Mouse (Mus musculus) CH12.LX (cell line): ENCODE results near the gene Ttll6. TPM values are rescaled to one million over a fixed set of nuclear protein-coding genes. Genes with fewer than 3 reads are reported as not detected.

Experiments
- DNase-seq: peaks from one replicate; pipeline ENCODE4 v3.0.0-alpha.2; 2013; ENCODE audit errors: extremely low read depth
- H3K27ac ChIP-seq: 2 replicates; pipeline ENCODE4 v1.5.1; 2012; ENCODE audit warnings: low read depth, mild to moderate bottlenecking, control low read depth, moderate library complexity; ENCODE audit not compliant: insufficient read depth
- H3K27me3 ChIP-seq: replicated peaks from 2 replicates; pipeline ENCODE3; 2012; ENCODE audit warnings: inconsistent platforms
- H3K36me3 ChIP-seq, 2 experiments: replicated peaks in 1 of 2; 2 replicates each; pipeline versions ENCODE3 to v1.6.1; 2012; ENCODE audit warnings: inconsistent platforms in 1 of 2, low read length in 1 of 2, mild to moderate bottlenecking in 1 of 2, mixed read lengths in 1 of 2, moderate library complexity in 1 of 2; ENCODE audit not compliant: control insufficient read depth in 1 of 2, insufficient read depth in 1 of 2
- H3K4me1 ChIP-seq, 2 experiments: 2 replicates each; pipeline ENCODE4 v1.6.1; 2012; ENCODE audit warnings: inconsistent platforms in 1 of 2, moderate library complexity in 1 of 2; ENCODE audit not compliant: insufficient read depth in 2 of 2, control insufficient read depth in 1 of 2
- H3K4me2 ChIP-seq: 2 replicates; pipeline ENCODE4 v1.6.1; 2012; ENCODE audit warnings: low read depth, mild to moderate bottlenecking, control low read depth; ENCODE audit not compliant: poor library complexity, insufficient read depth, severe bottlenecking
- H3K4me3 ChIP-seq, 3 experiments: fragments of 150-350 bp in 1 of 3; sonication (generic) in 1 of 3; replicated peaks in 1 of 3; 2 replicates each; pipeline versions ENCODE3 to v1.5.1; 2011 to 2012; ENCODE audit warnings: low read depth in 2 of 3, low read length in 2 of 3, mild to moderate bottlenecking in 2 of 3, moderate library complexity in 2 of 3, control low read depth in 1 of 3, improper control_type of control experiment in 1 of 3, inconsistent platforms in 1 of 3, mixed read lengths in 1 of 3; ENCODE audit not compliant: poor library complexity in 1 of 3
- H3K79me2 ChIP-seq: replicated peaks from 2 replicates; pipeline ENCODE4 v1.6.1; 2012; ENCODE audit warnings: mild to moderate bottlenecking, moderate library complexity; ENCODE audit not compliant: control insufficient read depth, poor library complexity, insufficient read depth, severe bottlenecking; ENCODE audit errors: extremely low read depth
- H3K9ac ChIP-seq: 2 replicates; pipeline ENCODE4 v1.6.1; 2012; ENCODE audit warnings: low read depth, mild to moderate bottlenecking, control low read depth, moderate library complexity; ENCODE audit not compliant: insufficient read depth
- H3K9me3 ChIP-seq: replicated peaks from 2 replicates; pipeline ENCODE3; 2012; ENCODE audit warnings: low read length, inconsistent platforms, mixed read lengths
- BHLHE40 ChIP-seq: IDR thresholded peaks from 2 replicates; pipeline ENCODE4 v1.6.1; 2011; ENCODE audit warnings: mild to moderate bottlenecking, low read depth, low read length, improper control_type of control experiment
- CHD1 ChIP-seq: IDR thresholded peaks from 2 replicates; pipeline ENCODE4 v1.6.1; 2012; ENCODE audit warnings: low read depth, low read length, improper control_type of control experiment, inconsistent platforms
- CHD2 ChIP-seq: IDR thresholded peaks from 2 replicates; pipeline ENCODE4 v1.6.1; 2011; ENCODE audit warnings: low read length, improper control_type of control experiment
- CTCF ChIP-seq, 2 experiments: IDR thresholded peaks in 1 of 2; conservative IDR thresholded peaks in 1 of 2; 2 replicates each; pipeline ENCODE4 v1.5.1; 2011 to 2012; ENCODE audit warnings: low read depth in 2 of 2, low read length in 2 of 2, improper control_type of control experiment in 1 of 2, inconsistent platforms in 1 of 2, mild to moderate bottlenecking in 1 of 2, moderate library complexity in 1 of 2
- E2F4 ChIP-seq: IDR thresholded peaks from 2 replicates; pipeline ENCODE4 v1.6.1; 2011; ENCODE audit warnings: low read depth, low read length, improper control_type of control experiment; ENCODE audit not compliant: insufficient replicate concordance
- ELF1 ChIP-seq: IDR thresholded peaks from 2 replicates; pipeline ENCODE4 v1.6.1; 2014; ENCODE audit warnings: low read depth, mild to moderate bottlenecking, inconsistent platforms, low read length, improper control_type of control experiment
- EP300 ChIP-seq: IDR thresholded peaks from 2 replicates; pipeline ENCODE4 v1.6.1; 2011; ENCODE audit warnings: low read length, improper control_type of control experiment
- ETS1 ChIP-seq: conservative IDR thresholded peaks from 2 replicates; pipeline ENCODE4 v1.6.1; 2012; ENCODE audit warnings: low read depth, mild to moderate bottlenecking, inconsistent platforms, low read length, improper control_type of control experiment, moderate library complexity
- GABPA ChIP-seq: IDR thresholded peaks from 2 replicates; pipeline ENCODE4 v1.6.1; 2012; ENCODE audit warnings: low read depth, low read length, improper control_type of control experiment, inconsistent platforms; ENCODE audit not compliant: insufficient replicate concordance
- HCFC1 ChIP-seq: IDR thresholded peaks from 2 replicates; pipeline ENCODE4 v1.6.1; 2012; ENCODE audit warnings: low read depth, mild to moderate bottlenecking, inconsistent platforms, low read length, improper control_type of control experiment
- IRF4 ChIP-seq: IDR thresholded peaks from 2 replicates; pipeline ENCODE4 v1.6.1; 2014; ENCODE audit warnings: low read depth, mild to moderate bottlenecking, inconsistent platforms, low read length, improper control_type of control experiment
- JUN ChIP-seq: IDR thresholded peaks from 2 replicates; pipeline ENCODE4 v1.6.1; 2011; ENCODE audit warnings: low read depth, mild to moderate bottlenecking, low read length, improper control_type of control experiment, moderate library complexity; ENCODE audit not compliant: insufficient read depth
- JUND ChIP-seq: conservative IDR thresholded peaks from 2 replicates; pipeline ENCODE4 v1.6.1; 2011; ENCODE audit warnings: low read depth, low read length, improper control_type of control experiment
- KAT2A ChIP-seq: IDR thresholded peaks from 2 replicates; pipeline ENCODE4 v1.6.1; 2012; ENCODE audit warnings: low read length, improper control_type of control experiment, inconsistent platforms; ENCODE audit not compliant: insufficient replicate concordance
- MAFK ChIP-seq: IDR thresholded peaks from 2 replicates; pipeline ENCODE4 v1.6.1; 2011; ENCODE audit warnings: low read length, improper control_type of control experiment; ENCODE audit not compliant: insufficient replicate concordance
- MAX ChIP-seq: IDR thresholded peaks from 2 replicates; pipeline ENCODE4 v1.6.1; 2011; ENCODE audit warnings: low read length, improper control_type of control experiment
- MAZ ChIP-seq: IDR thresholded peaks from 2 replicates; pipeline ENCODE4 v1.6.1; 2012; ENCODE audit warnings: low read depth, mild to moderate bottlenecking, inconsistent platforms, low read length, improper control_type of control experiment, moderate library complexity
- MEF2A ChIP-seq: IDR thresholded peaks from 2 replicates; pipeline ENCODE4 v1.6.1; 2014; ENCODE audit warnings: low read depth, mild to moderate bottlenecking, inconsistent platforms, low read length, improper control_type of control experiment, borderline replicate concordance
- MXI1 ChIP-seq: IDR thresholded peaks from 2 replicates; pipeline ENCODE4 v1.6.1; 2011; ENCODE audit warnings: mild to moderate bottlenecking, low read depth, low read length, improper control_type of control experiment
- MYC ChIP-seq: IDR thresholded peaks from 2 replicates; pipeline ENCODE4 v1.6.1; 2011; ENCODE audit warnings: low read depth, mild to moderate bottlenecking, improper control_type of control experiment, low read length
- NELFE ChIP-seq: IDR thresholded peaks from 2 replicates; pipeline ENCODE4 v1.6.1; 2011; ENCODE audit warnings: low read depth, low read length, improper control_type of control experiment
- NRF1 ChIP-seq: IDR thresholded peaks from 2 replicates; pipeline ENCODE4 v1.6.1; 2014; ENCODE audit warnings: low read depth, mild to moderate bottlenecking, inconsistent platforms, low read length, improper control_type of control experiment, moderate library complexity
- PAX5 ChIP-seq: IDR thresholded peaks from 2 replicates; pipeline ENCODE4 v1.6.1; 2012; ENCODE audit warnings: low read length, inconsistent platforms, mixed read lengths
- POLR2A ChIP-seq: IDR thresholded peaks from 2 replicates; pipeline ENCODE4 v1.6.1; 2011; ENCODE audit warnings: low read depth, mild to moderate bottlenecking, improper control_type of control experiment, low read length
- POLR2AphosphoS2 ChIP-seq: IDR thresholded peaks from 2 replicates; pipeline ENCODE4 v1.6.1; 2011; ENCODE audit warnings: low read depth, low read length, improper control_type of control experiment
- RAD21 ChIP-seq: IDR thresholded peaks from 2 replicates; pipeline ENCODE4 v1.6.1; 2011; ENCODE audit warnings: low read depth, mild to moderate bottlenecking, low read length, improper control_type of control experiment, moderate library complexity
- RCOR1 ChIP-seq: conservative IDR thresholded peaks from 2 replicates; pipeline ENCODE4 v1.6.1; 2012; ENCODE audit warnings: low read depth, mild to moderate bottlenecking, inconsistent platforms, low read length, improper control_type of control experiment
- SIN3A ChIP-seq: IDR thresholded peaks from 2 replicates; pipeline ENCODE4 v1.6.1; 2012; ENCODE audit warnings: low read length, improper control_type of control experiment, inconsistent platforms
- SMC3 ChIP-seq: IDR thresholded peaks from 2 replicates; pipeline ENCODE4 v1.6.1; 2011; ENCODE audit warnings: low read depth, low read length, improper control_type of control experiment
- TBP ChIP-seq: conservative IDR thresholded peaks from 2 replicates; pipeline ENCODE4 v1.6.1; 2011; ENCODE audit warnings: low read depth, low read length, improper control_type of control experiment
- TCF12 ChIP-seq: IDR thresholded peaks from 2 replicates; pipeline ENCODE4 v1.6.1; 2014; ENCODE audit warnings: low read depth, mild to moderate bottlenecking, inconsistent platforms, low read length, improper control_type of control experiment
- UBTF ChIP-seq: IDR thresholded peaks from 2 replicates; pipeline ENCODE4 v1.6.1; 2012; ENCODE audit warnings: low read depth, mild to moderate bottlenecking, inconsistent platforms, low read length, improper control_type of control experiment, moderate library complexity
- USF1 ChIP-seq: IDR thresholded peaks from 2 replicates; pipeline ENCODE4 v1.6.1; 2014; ENCODE audit warnings: low read depth, mild to moderate bottlenecking, inconsistent platforms, low read length, improper control_type of control experiment
- USF2 ChIP-seq: conservative IDR thresholded peaks from 2 replicates; pipeline ENCODE4 v1.6.1; 2011; ENCODE audit warnings: low read depth, low read length, improper control_type of control experiment
- ZC3H11A ChIP-seq: IDR thresholded peaks from 2 replicates; pipeline ENCODE4 v1.6.1; 2012; ENCODE audit warnings: low read depth, mild to moderate bottlenecking, inconsistent platforms, low read length, improper control_type of control experiment
- ZKSCAN1 ChIP-seq: IDR thresholded peaks from 2 replicates; pipeline ENCODE4 v1.6.1; 2012; ENCODE audit warnings: low read depth, inconsistent platforms, low read length, improper control_type of control experiment, borderline replicate concordance
- ZMIZ1 ChIP-seq: IDR thresholded peaks from 2 replicates; pipeline ENCODE4 v1.6.1; 2012; ENCODE audit warnings: low read depth, mild to moderate bottlenecking, inconsistent platforms, low read length, improper control_type of control experiment
- ZNF384 ChIP-seq: IDR thresholded peaks from 2 replicates; pipeline ENCODE4 v1.6.1; 2012; ENCODE audit warnings: low read depth, low read length, improper control_type of control experiment, inconsistent platforms
- dilution Hi-C: fragments of 300-500 bp; cut with MboI; formaldehyde crosslinking; loops from 2 replicates; pipeline ENCODE4 v1.14.3; 2020; ENCODE audit warnings: low sequenced_read_pairs; ENCODE audit not compliant: extremely low pct_unique_long_range_greater_than_20kb, extremely low pct_ligation_motif_present
- in situ Hi-C: fragments of 300-500 bp; cut with MboI; formaldehyde crosslinking; loops from 3 replicates; pipeline ENCODE4 v1.14.3; 2019; ENCODE audit warnings: low sequenced_read_pairs, low pct_ligation_motif_present, low pct_unique_long_range_greater_than_20kb, mixed read lengths
- polyA plus RNA-seq: library from polyadenylated mRNA; unstranded; fragments of >175 nt; gene quantifications from 2 replicates; pipeline ENCODE4 v1.2.1, GENCODE M21; 2012; ENCODE audit warnings: low read depth; ENCODE audit not compliant: insufficient read length
- total RNA-seq, 2 experiments: library from RNA; depleted of rRNA; stranded (reverse); fragments of 300-350 nt in 1 of 2; fragments of >200 nt in 1 of 2; gene quantifications; 2 replicates each; pipeline ENCODE4 v1.2.3; 2012 to 2014

The Ttll6 gene
- total and polyA plus RNA-seq, 3 experiments = 0.09 TPM; not detected in 2

DNA sequence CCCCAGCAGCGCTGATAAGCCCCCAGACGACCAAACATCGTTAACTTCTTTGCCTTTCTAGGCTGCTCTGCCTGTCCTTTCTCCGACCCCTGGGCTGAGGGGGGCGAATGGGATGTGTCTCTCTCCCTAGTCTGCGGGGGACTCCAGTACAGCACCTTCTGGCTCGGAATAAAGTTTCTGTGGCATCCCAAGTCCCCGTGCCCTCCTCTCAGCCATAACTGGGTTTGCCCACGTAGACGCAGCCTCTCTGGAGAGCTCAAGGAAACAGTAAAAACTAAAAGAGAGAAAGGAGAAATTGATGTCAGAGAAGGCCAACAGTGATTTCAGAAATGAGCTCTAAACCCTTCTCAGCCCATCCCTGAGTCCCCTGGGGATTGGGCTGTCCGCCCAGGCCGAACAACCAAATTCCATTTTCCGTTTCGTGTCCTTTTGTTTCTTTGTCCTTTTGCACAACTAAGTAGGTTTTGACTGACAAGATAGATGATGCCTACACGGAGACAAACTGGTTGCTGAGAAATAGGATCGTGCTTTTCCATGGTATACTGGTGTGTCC lies 39.8 kb downstream of the Ttll6 start:
- in situ Hi-C loops (no loop called here), dilution Hi-C loops (no loop called here)
- Histone ChIP-seq H3K79me2 (no peaks in the 10 kb centered on the region), H3K36me3 (no peaks in the 10 kb centered on the region), H3K4me2 (peak overlapping the region; percentile 77), H3K9ac (peak overlapping the region; percentile 52), H3K4me3 (peak overlapping the region; percentile 63 to 67 (median 64)), H3K9me3 (no peaks in the 10 kb centered on the region), H3K27me3 (peaks cover 84% of the 10 kb centered on the region), H3K4me1 (peaks cover 3 to 17% of the 10 kb centered on the region in 2 experiments), H3K27ac (peak overlapping the region; percentile 22; the same call in 1 of the 2 replicates)
- TF ChIP-seq KAT2A (0 out of 2 replicates have a peak, but pooled peaks have one; percentile 65), IRF4 (peak; percentile 79), UBTF (0 out of 2 replicates have a peak, but pooled peaks have one; percentile 60), USF2 (no peak), POLR2A (0 out of 2 replicates have a peak, but pooled peaks have one; percentile 10), MYC (no peak), ZKSCAN1 (no peak), TCF12 (peak; percentile 59; the same call in 1 of the 2 replicates), MXI1 (peak; percentile 50; the same call in 1 of the 2 replicates), RCOR1 (peak; percentile 69), ZC3H11A (no peak), BHLHE40 (peak; percentile 56; the same call in 1 of the 2 replicates), EP300 (peak; percentile 84), NELFE (no peak), CHD1 (0 out of 2 replicates have a peak, but pooled peaks have one; percentile 65), MAZ (no peak), JUN (peak; percentile 53; the same call in 1 of the 2 replicates), PAX5 (no peak), MEF2A (peak; percentile 64), ZNF384 (no peak), ELF1 (no peak), GABPA (no peak), TBP (no peak), MAFK (peak; percentile 64; the same call in 1 of the 2 replicates), MAX (0 out of 2 replicates have a peak, but pooled peaks have one; percentile 19), CHD2 (no peak), RAD21 (no peak), JUND (peak; percentile 49; the same call in 1 of the 2 replicates), ZMIZ1 (no peak), USF1 (no peak), SIN3A (no peak; the same call in 1 of the 2 replicates), E2F4 (no peak), ETS1 (peak; percentile 65; the same call in 1 of the 2 replicates), HCFC1 (no peak), CTCF (conservative IDR thresholded peaks at IDR 0.05 in 1 of 2, IDR thresholded peaks at IDR 0.05 in 1 of 2; ENCODE audit: low read depth in 2 of 2, low read length in 2 of 2) (no peak), NRF1 (no peak), SMC3 (no peak; the same call in 1 of the 2 replicates), POLR2AphosphoS2 (no peak)
- DNase-seq = peak; percentile 65
